Mouse (Mus musculus): Measurements from ENCODE around the gene Gm10271.

Gene Gm10271

GRCm38 (mm10) chr10:116972509-116972908, at the start of gene Gm10271:
Gene Gm10271 (minus strand): TSS chr10:116972609.
- no peak for DNase-seq

- DNase-seq = peak; percentile 65
Observed at GRCm38 (mm10) chr10:117021020-117021754, 48.8 kb upstream of the Gm10271 start.

GRCm38 (mm10) chr10:117018281-117018840, 46.0 kb upstream of the Gm10271 start:
- no peak for DNase-seq

GRCm38 (mm10) chr10:117014565-117014964, 42.2 kb upstream of the Gm10271 start:
- DNase-seq = no peak

GRCm38 (mm10) chr10:117013689-117014390, 41.4 kb upstream of the Gm10271 start:
- peak; percentile 70 for DNase-seq

GRCm38 (mm10) chr10:117011047-117011446, 38.6 kb upstream of the Gm10271 start:
- DNase-seq = no peak

GRCm38 (mm10) chr10:117009691-117010090, 37.3 kb upstream of the Gm10271 start:
- no peak for DNase-seq

- no peak for DNase-seq
Observed at GRCm38 (mm10) chr10:117005707-117006464, 33.5 kb upstream of the Gm10271 start.

GRCm38 (mm10) chr10:117004695-117005094, 32.3 kb upstream of the Gm10271 start:
- no peak for DNase-seq

GRCm38 (mm10) chr10:117000975-117001374, 28.6 kb upstream of the Gm10271 start:
- DNase-seq = no peak

- no peak for DNase-seq
Observed at GRCm38 (mm10) chr10:116998716-116999455, 26.5 kb upstream of the Gm10271 start.

GRCm38 (mm10) chr10:116996236-116996600, 23.8 kb upstream of the Gm10271 start:
- DNase-seq = no peak

- DNase-seq = no peak
Observed at GRCm38 (mm10) chr10:116995584-116996235, 23.3 kb upstream of the Gm10271 start.

- DNase-seq = no peak
Observed at GRCm38 (mm10) chr10:116995162-116995561, 22.8 kb upstream of the Gm10271 start.

GRCm38 (mm10) chr10:116993971-116994370, 21.6 kb upstream of the Gm10271 start:
- no peak for DNase-seq

- peak; percentile 40 for DNase-seq
Observed at GRCm38 (mm10) chr10:116986264-116987082, 14.1 kb upstream of the Gm10271 start, which contains the start of gene Best3. Gene Best3 (plus strand): TSS chr10:116986314.

- DNase-seq = no peak
Observed at GRCm38 (mm10) chr10:116984836-116985235, 12.4 kb upstream of the Gm10271 start.

- DNase-seq = no peak
Observed at GRCm38 (mm10) chr10:116982526-116982925, 10.1 kb upstream of the Gm10271 start.

GRCm38 (mm10) chr10:116980888-116981287, 8.5 kb upstream of the Gm10271 start:
- peak; percentile 46 for DNase-seq

GRCm38 (mm10) chr10:116980273-116980672, 7.9 kb upstream of the Gm10271 start:
- DNase-seq = no peak

GRCm38 (mm10) chr10:116978841-116979240, 6.4 kb upstream of the Gm10271 start:
- no peak for DNase-seq

Data from retina, postnatal 1 day (tissue).